8 mouse cellular contexts compared by ENCODE assay signal in genomic region chr15:101860421-101861130, GRCm38 (mm10). TPM values are rescaled to one million over a fixed set of nuclear protein-coding genes. Genes with fewer than 3 reads are reported as not detected.
DNase-seq lines count a peak whose midpoint lies in the region; ATAC-seq and TF ChIP-seq lines count a peak whose summit lies in the region.
"Had no signal": no experiment of that assay in that cellular context is flagged by ENCODE, and none has a peak within 500 bp of the region (broad histone marks: within the 10 kb centered on the region; RNA-seq: fewer than 3 reads in every experiment).

No protein-coding gene starts in this region.

- no peaks in the 10 kb centered on the region for H3K9me3 ChIP-seq in lung, embryonic 14.5 days (ENCODE audit: low read depth, low read length)
- H3K9me3 ChIP-seq in forebrain, embryonic 11.5 days (ENCODE audit: control insufficient read depth, low read length): no peaks in the 10 kb centered on the region
- no peaks in the 10 kb centered on the region for H3K9me3 ChIP-seq in kidney, embryonic 16.5 days (ENCODE audit: low read length)
- H3K9me3 ChIP-seq: liver, embryonic 13.5 days had no signal

- no peaks in the 10 kb centered on the region; the same call in 1 of the 2 replicates for H3K4me1 ChIP-seq in lung, embryonic 14.5 days (ENCODE audit: insufficient read depth)
- 0 out of 2 replicates have a peak, but pooled peaks cover 2% of the 10 kb centered on the region for H3K4me1 ChIP-seq in forebrain, embryonic 11.5 days (replicated peaks; ENCODE audit: control insufficient read depth, insufficient read depth, low read length)
- peaks cover 9% of the 10 kb centered on the region for H3K4me1 ChIP-seq in kidney, embryonic 16.5 days (ENCODE audit: insufficient read depth, low read length)
- H3K4me1 ChIP-seq in small intestine, adult 2 months (ENCODE audit: control insufficient read depth, insufficient read depth, insufficient read length, low read length): peaks cover 3% of the 10 kb centered on the region; the same call in 1 of the 2 replicates
- H3K4me1 ChIP-seq: liver, embryonic 13.5 days had no signal

- no peak for TF ChIP-seq POLR2A in small intestine, adult 2 months (IDR thresholded peaks at IDR 0.05; ENCODE audit: low read depth, low read length)

- peaks cover 32% of the 10 kb centered on the region for H3K27me3 ChIP-seq in lung, embryonic 14.5 days (ENCODE audit: insufficient read depth, low read length)
- H3K27me3 ChIP-seq in forebrain, embryonic 11.5 days (ENCODE audit: control insufficient read depth, insufficient read depth, low read length): peaks cover 17% of the 10 kb centered on the region; the same call in 1 of the 2 replicates
- H3K27me3 ChIP-seq in kidney, embryonic 16.5 days (ENCODE audit: insufficient read depth, low read length): peaks cover 30% of the 10 kb centered on the region
- H3K27me3 ChIP-seq in small intestine, adult 2 months (ENCODE audit: control insufficient read depth, insufficient read depth, low read length): peaks cover 11% of the 10 kb centered on the region

- no peak overlapping the region; the same call in 1 of the 2 replicates for H3K9ac ChIP-seq in lung, embryonic 14.5 days
- H3K9ac ChIP-seq in forebrain, embryonic 11.5 days (ENCODE audit: low read length): no peak overlapping the region
- H3K9ac ChIP-seq in kidney, embryonic 16.5 days (replicated peaks; ENCODE audit: low read length): no peak overlapping the region
- H3K9ac ChIP-seq: liver, embryonic 13.5 days had no signal

- no peak overlapping the region for H3K27ac ChIP-seq in lung, embryonic 14.5 days (ENCODE audit: low read depth)
- H3K27ac ChIP-seq in forebrain, embryonic 11.5 days (ENCODE audit: low read depth, low read length): no peak overlapping the region
- H3K27ac ChIP-seq in kidney, embryonic 16.5 days (ENCODE audit: low read length): no peak overlapping the region
- no peak overlapping the region for H3K27ac ChIP-seq in small intestine, adult 2 months (ENCODE audit: insufficient read depth, low read depth, low read length)
- H3K27ac ChIP-seq: liver, embryonic 13.5 days had no signal

- DNase-seq in lung, embryonic 14.5 days: peak; percentile 16
- no peak for DNase-seq in lung, postnatal 36 days
- DNase-seq in forebrain, embryonic 11.5 days (ENCODE audit: low spot score): no peak
- no peak for DNase-seq in layer of hippocampus, postnatal 14 days (ENCODE audit: low spot score in 2 of 2)
- DNase-seq: liver, embryonic 13.5 days had no signal

- peak overlapping the region; percentile 73 for H3K4me2 ChIP-seq in lung, embryonic 14.5 days
- H3K4me2 ChIP-seq in forebrain, embryonic 11.5 days (ENCODE audit: low read depth, low read length, severe bottlenecking): peak overlapping the region; percentile 85; the same call in 1 of the 2 replicates
- H3K4me2 ChIP-seq in kidney, embryonic 16.5 days (replicated peaks; ENCODE audit: low read depth, low read length): peak overlapping the region; percentile 65

- TF ChIP-seq CTCF in lung, embryonic 14.5 days (IDR thresholded peaks at IDR 0.05; ENCODE audit: low read depth): peak; percentile 28
- TF ChIP-seq CTCF in small intestine, adult 2 months (IDR thresholded peaks at IDR 0.05; ENCODE audit: extremely low read depth, insufficient read length, insufficient replicate concordance, low read depth, low read length): 0 out of 2 replicates have a peak, but pooled peaks have one; percentile 17

- 54% methylated on average over 13 of the region's 13 CpGs for WGBS in lung, embryonic 14.5 days
- 59% methylated on average over 13 of the region's 13 CpGs for WGBS in forebrain, embryonic 11.5 days
- WGBS in kidney, embryonic 16.5 days: 48% methylated on average over 13 of the region's 13 CpGs
- whole genome bisulfite sequencing in small intestine, adult 2 months: 53% methylated on average over 13 of the region's 13 CpGs

- H3K36me3 ChIP-seq in lung, embryonic 14.5 days (ENCODE audit: insufficient read depth): no peaks in the 10 kb centered on the region
- H3K36me3 ChIP-seq in forebrain, embryonic 11.5 days (ENCODE audit: control insufficient read depth, insufficient read depth, low read length): no peaks in the 10 kb centered on the region
- H3K36me3 ChIP-seq in kidney, embryonic 16.5 days (ENCODE audit: insufficient read depth, low read length): no peaks in the 10 kb centered on the region
- no peaks in the 10 kb centered on the region for H3K36me3 ChIP-seq in small intestine, adult 2 months (ENCODE audit: control insufficient read depth, insufficient read depth, low read length)
- H3K36me3 ChIP-seq: liver, embryonic 13.5 days had no signal

- peak overlapping the region; percentile 34; the same call in 1 of the 2 replicates for H3K4me3 ChIP-seq in lung, embryonic 14.5 days (ENCODE audit: low read depth, low read length)
- H3K4me3 ChIP-seq in forebrain, embryonic 11.5 days (ENCODE audit: low read depth, low read length): peak overlapping the region; percentile 41; the same call in 1 of the 2 replicates
- H3K4me3 ChIP-seq in kidney, embryonic 16.5 days (ENCODE audit: low read length): no peak overlapping the region
- no peak overlapping the region for H3K4me3 ChIP-seq in small intestine, adult 2 months (ENCODE audit: low read depth, low read length)

- ATAC-seq in lung, embryonic 14.5 days (ENCODE audit: insufficient read depth): no peak
- no peak for ATAC-seq in forebrain, embryonic 11.5 days (replicated peaks; ENCODE audit: low FRiP score)
- no peak for ATAC-seq in kidney, embryonic 16.5 days (ENCODE audit: low FRiP score, low TSS enrichment)
- ATAC-seq in megakaryocyte progenitor cell, adult 5-6 weeks (replicated peaks; ENCODE audit: poor library complexity): no peak

RNA-seq across cellular contexts. Expression of gene Krt77, which starts 8.9 kb away (rescaled TPM):
- polyA plus RNA-seq in lung, embryonic 14.5 days (2014; fragmentation: Nextera tagmentation; extraction: Ambion mirVana): not detected in 2 replicates
- polyA plus RNA-seq in forebrain, embryonic 11.5 days (2014; fragmentation: Nextera tagmentation; extraction: Ambion mirVana): not detected in 2 replicates
- polyA plus RNA-seq in kidney, embryonic 16.5 days (2015; fragmentation: Nextera tagmentation; extraction: Ambion mirVana): 0.06 TPM in 1 of 2 replicates, not detected in the other
- polyA plus RNA-seq in small intestine, adult 2 months (2012; rRNA removed): not detected in 2 replicates
- not detected in 2 replicates for total RNA-seq in megakaryocyte progenitor cell, adult 5-6 weeks (2015)
- not detected in 2 replicates for total RNA-seq in megakaryocyte progenitor cell, adult 5-6 weeks (2017)
- 1 to 10 TPM; 7.2 to 9.4 TPM for total RNA-seq in layer of hippocampus, postnatal 14 days (2021)
- polyA plus RNA-seq: liver, embryonic 13.5 days had no signal

RNA-seq across cellular contexts. Expression of gene Krt1, which starts 10.0 kb away (rescaled TPM):
- 0.30 and 0.76 TPM in 2 replicates for polyA plus RNA-seq in lung, embryonic 14.5 days (2014; fragmentation: Nextera tagmentation; extraction: Ambion mirVana)
- polyA plus RNA-seq in forebrain, embryonic 11.5 days (2014; fragmentation: Nextera tagmentation; extraction: Ambion mirVana): 2.6 TPM in 2 replicates
- polyA plus RNA-seq in kidney, embryonic 16.5 days (2015; fragmentation: Nextera tagmentation; extraction: Ambion mirVana): 0.57 and 0.77 TPM in 2 replicates
- polyA plus RNA-seq in small intestine, adult 2 months (2012; rRNA removed): 0.09 TPM in 1 of 2 replicates, not detected in the other
- total RNA-seq in megakaryocyte progenitor cell, adult 5-6 weeks (2015): not detected in 2 replicates
- not detected in 2 replicates for total RNA-seq in megakaryocyte progenitor cell, adult 5-6 weeks (2017)
- 1 to 10 TPM; 3.4 to 4.4 TPM for total RNA-seq in layer of hippocampus, postnatal 14 days (2021)
- polyA plus RNA-seq: liver, embryonic 13.5 days had no signal

RNA-seq across cellular contexts. Expression of gene Krt76, which starts 32.1 kb away (rescaled TPM):
- not detected in 2 replicates for polyA plus RNA-seq in lung, embryonic 14.5 days (2014; fragmentation: Nextera tagmentation; extraction: Ambion mirVana)
- not detected in 2 replicates for polyA plus RNA-seq in forebrain, embryonic 11.5 days (2014; fragmentation: Nextera tagmentation; extraction: Ambion mirVana)
- polyA plus RNA-seq in kidney, embryonic 16.5 days (2015; fragmentation: Nextera tagmentation; extraction: Ambion mirVana): not detected in 2 replicates
- not detected in 2 replicates for polyA plus RNA-seq in small intestine, adult 2 months (2012; rRNA removed)
- not detected in 2 replicates for total RNA-seq in megakaryocyte progenitor cell, adult 5-6 weeks (2015)
- total RNA-seq in megakaryocyte progenitor cell, adult 5-6 weeks (2017): not detected in 2 replicates
- total RNA-seq in layer of hippocampus, postnatal 14 days (2021): not detected
- polyA plus RNA-seq: liver, embryonic 13.5 days had no signal

RNA-seq across cellular contexts. Expression of gene Krt2, which starts 42.6 kb away (rescaled TPM):
- not detected in 2 replicates for polyA plus RNA-seq in lung, embryonic 14.5 days (2014; fragmentation: Nextera tagmentation; extraction: Ambion mirVana)
- polyA plus RNA-seq in forebrain, embryonic 11.5 days (2014; fragmentation: Nextera tagmentation; extraction: Ambion mirVana): not detected in 2 replicates
- polyA plus RNA-seq in kidney, embryonic 16.5 days (2015; fragmentation: Nextera tagmentation; extraction: Ambion mirVana): not detected in 2 replicates
- polyA plus RNA-seq in small intestine, adult 2 months (2012; rRNA removed): not detected in 2 replicates
- not detected in 2 replicates for total RNA-seq in megakaryocyte progenitor cell, adult 5-6 weeks (2015)
- not detected in 2 replicates for total RNA-seq in megakaryocyte progenitor cell, adult 5-6 weeks (2017)
- total RNA-seq in layer of hippocampus, postnatal 14 days (2021): 1 to 10 TPM; 2.6 to 3.7 TPM
- polyA plus RNA-seq: liver, embryonic 13.5 days had no signal

RNA-seq across cellular contexts. Expression of gene Krt73, which starts 58.4 kb away (rescaled TPM):
- polyA plus RNA-seq in lung, embryonic 14.5 days (2014; fragmentation: Nextera tagmentation; extraction: Ambion mirVana): not detected in 2 replicates
- polyA plus RNA-seq in forebrain, embryonic 11.5 days (2014; fragmentation: Nextera tagmentation; extraction: Ambion mirVana): 0.12 TPM in 1 of 2 replicates, not detected in the other
- polyA plus RNA-seq in kidney, embryonic 16.5 days (2015; fragmentation: Nextera tagmentation; extraction: Ambion mirVana): not detected in 2 replicates
- not detected in 2 replicates for polyA plus RNA-seq in small intestine, adult 2 months (2012; rRNA removed)
- not detected in 2 replicates for total RNA-seq in megakaryocyte progenitor cell, adult 5-6 weeks (2015)
- not detected in 2 replicates for total RNA-seq in megakaryocyte progenitor cell, adult 5-6 weeks (2017)
- 1 to 10 TPM; 7.7 to 8.2 TPM for total RNA-seq in layer of hippocampus, postnatal 14 days (2021)
- polyA plus RNA-seq: liver, embryonic 13.5 days had no signal

Comparison
In these comparisons a context has a peak if more than half of its experiments do, and no peak if none do; other contexts are left out.
1. H3K4me3 ChIP-seq: peak in lung, embryonic 14.5 days (single experiment) and forebrain, embryonic 11.5 days (single experiment); none in kidney, embryonic 16.5 days (single experiment) and small intestine, adult 2 months (single experiment).
2. Peak in every context shown above with its lines, with median percentiles within 50 percentile points of each other: H3K4me2 ChIP-seq.